Mouse (Mus musculus) MEL (cell line): ENCODE data around the gene Rpl19. TPM values are rescaled to one million over a fixed set of nuclear protein-coding genes. Genes with fewer than 3 reads are reported as not detected.

Experiments used
- DNase-seq: peaks from one replicate; pipeline ENCODE4 v3.0.0; 2011; ENCODE audit warnings: low read depth, low spot score
- H3K27ac ChIP-seq: 2 replicates; pipeline ENCODE4 v1.5.1; 2012; ENCODE audit warnings: low read depth, mild to moderate bottlenecking, control low read depth, low read length, moderate library complexity; ENCODE audit not compliant: control insufficient read depth
- H3K27me3 ChIP-seq, 2 experiments: fragments of 150-350 bp in 1 of 2; sonication (generic) in 1 of 2; 2 replicates each; pipeline ENCODE4 v1.6.1; 2012; ENCODE audit warnings: low read length in 2 of 2, mild to moderate bottlenecking in 2 of 2, improper control_type of control experiment in 1 of 2, moderate library complexity in 1 of 2; ENCODE audit not compliant: insufficient read depth in 2 of 2, control insufficient read depth in 1 of 2
- H3K36me3 ChIP-seq, 2 experiments: 2 replicates each; pipeline ENCODE4 v1.6.1; 2012 to 2014; ENCODE audit warnings: low read length in 2 of 2, improper control_type of control experiment in 1 of 2, inconsistent platforms in 1 of 2, mild to moderate bottlenecking in 1 of 2; ENCODE audit not compliant: insufficient read depth in 2 of 2, control insufficient read depth in 1 of 2
- H3K4me1 ChIP-seq, 2 experiments: fragments of 150-350 bp in 1 of 2; sonication (generic) in 1 of 2; 2 replicates each; pipeline ENCODE4 v1.6.1; 2012; ENCODE audit warnings: low read length in 2 of 2, improper control_type of control experiment in 1 of 2, mild to moderate bottlenecking in 1 of 2; ENCODE audit not compliant: insufficient read depth in 2 of 2, control insufficient read depth in 1 of 2
- H3K4me3 ChIP-seq, 2 experiments: fragments of 150-350 bp in 1 of 2; sonication (generic) in 1 of 2; 2 replicates each; pipeline ENCODE4 v1.5.1; 2012; ENCODE audit warnings: low read depth in 2 of 2, low read length in 2 of 2, mild to moderate bottlenecking in 2 of 2, moderate library complexity in 2 of 2, control low read depth in 1 of 2, improper control_type of control experiment in 1 of 2; ENCODE audit not compliant: control insufficient read depth in 1 of 2, insufficient read depth in 1 of 2
- H3K79me2 ChIP-seq: 2 replicates; pipeline ENCODE4 v1.6.1; 2012; ENCODE audit warnings: mild to moderate bottlenecking, low read length, moderate library complexity; ENCODE audit not compliant: control insufficient read depth, poor library complexity, insufficient read depth
- H3K9ac ChIP-seq: 2 replicates; pipeline ENCODE4 v1.6.1; 2012; ENCODE audit warnings: low read depth, mild to moderate bottlenecking, control low read depth, low read length, moderate library complexity; ENCODE audit not compliant: control insufficient read depth, poor library complexity, severe bottlenecking
- H3K9me3 ChIP-seq: fragments of 150-350 bp; sonication (generic); replicated peaks from 2 replicates; pipeline ENCODE4 v1.6.1; 2012; ENCODE audit warnings: mild to moderate bottlenecking, low read length, improper control_type of control experiment, moderate library complexity; ENCODE audit not compliant: insufficient read depth
- E2F4 ChIP-seq: IDR thresholded peaks from 2 replicates; pipeline ENCODE4 v1.6.1; 2011; ENCODE audit warnings: low read depth, low read length, improper control_type of control experiment, borderline replicate concordance
- ELF1 ChIP-seq: IDR thresholded peaks from 2 replicates; pipeline ENCODE4 v1.6.1; 2014; ENCODE audit warnings: low read depth, mild to moderate bottlenecking, inconsistent platforms, low read length, improper control_type of control experiment, moderate library complexity
- ETS1 ChIP-seq: IDR thresholded peaks from 2 replicates; pipeline ENCODE4 v1.6.1; 2012; ENCODE audit warnings: low read depth, mild to moderate bottlenecking, inconsistent platforms, low read length, improper control_type of control experiment, moderate library complexity
- GATA1 ChIP-seq: IDR thresholded peaks from 2 replicates; pipeline ENCODE4 v1.6.1; 2011; ENCODE audit warnings: low read depth, low read length, improper control_type of control experiment
- KAT2A ChIP-seq: conservative IDR thresholded peaks from 2 replicates; pipeline ENCODE4 v1.6.1; 2012; ENCODE audit warnings: low read depth, low read length, improper control_type of control experiment, inconsistent platforms
- MAFK ChIP-seq: IDR thresholded peaks from 2 replicates; pipeline ENCODE4 v1.6.1; 2011; ENCODE audit warnings: low read depth, mild to moderate bottlenecking, low read length, improper control_type of control experiment, borderline replicate concordance
- MAX ChIP-seq: IDR thresholded peaks from 2 replicates; pipeline ENCODE4 v1.6.1; 2011; ENCODE audit warnings: low read length, improper control_type of control experiment
- MEF2A ChIP-seq: IDR thresholded peaks from 2 replicates; pipeline ENCODE4 v1.6.1; 2014; ENCODE audit warnings: low read depth, mild to moderate bottlenecking, inconsistent platforms, low read length, improper control_type of control experiment; ENCODE audit not compliant: poor library complexity, insufficient replicate concordance, severe bottlenecking; ENCODE audit errors: extremely low read depth
- MXI1 ChIP-seq: IDR thresholded peaks from 2 replicates; pipeline ENCODE4 v1.6.1; 2011; ENCODE audit warnings: mild to moderate bottlenecking, low read depth, low read length, improper control_type of control experiment
- MYC ChIP-seq: IDR thresholded peaks from 2 replicates; pipeline ENCODE4 v1.6.1; 2011; ENCODE audit warnings: low read depth, mild to moderate bottlenecking, low read length, improper control_type of control experiment, moderate library complexity
- NRF1 ChIP-seq: IDR thresholded peaks from 2 replicates; pipeline ENCODE4 v1.6.1; 2014; ENCODE audit warnings: low read depth, mild to moderate bottlenecking, inconsistent platforms, low read length, improper control_type of control experiment, moderate library complexity; ENCODE audit not compliant: poor library complexity, insufficient read depth, severe bottlenecking
- RAD21 ChIP-seq: IDR thresholded peaks from 2 replicates; pipeline ENCODE4 v1.6.1; 2011; ENCODE audit warnings: mild to moderate bottlenecking, low read depth, low read length, improper control_type of control experiment
- SMC3 ChIP-seq: IDR thresholded peaks from 2 replicates; pipeline ENCODE4 v1.6.1; 2011; ENCODE audit warnings: low read depth, low read length, improper control_type of control experiment
- TAL1 ChIP-seq: IDR thresholded peaks from 2 replicates; pipeline ENCODE4 v1.6.1; 2012; ENCODE audit warnings: mild to moderate bottlenecking, inconsistent platforms, low read length, moderate library complexity, mixed read lengths
- TCF12 ChIP-seq: IDR thresholded peaks from 2 replicates; pipeline ENCODE4 v1.6.1; 2014; ENCODE audit warnings: low read depth, mild to moderate bottlenecking, inconsistent platforms, low read length, improper control_type of control experiment, moderate library complexity
- UBTF ChIP-seq: IDR thresholded peaks from 2 replicates; pipeline ENCODE4 v1.6.1; 2012; ENCODE audit warnings: low read depth, mild to moderate bottlenecking, inconsistent platforms, low read length, improper control_type of control experiment, moderate library complexity, borderline replicate concordance; ENCODE audit not compliant: insufficient read depth
- USF2 ChIP-seq, 2 experiments: IDR thresholded peaks; 2 replicates each; pipeline ENCODE4 v1.6.1; 2011 to 2012; ENCODE audit warnings: improper control_type of control experiment in 2 of 2, low read length in 2 of 2, borderline replicate concordance in 1 of 2, inconsistent platforms in 1 of 2, low read depth in 1 of 2, mild to moderate bottlenecking in 1 of 2; ENCODE audit not compliant: insufficient read depth in 1 of 2
- ZKSCAN1 ChIP-seq: IDR thresholded peaks from 2 replicates; pipeline ENCODE4 v1.6.1; 2012; ENCODE audit warnings: low read depth, mild to moderate bottlenecking, inconsistent platforms, low read length, improper control_type of control experiment, moderate library complexity
- ZMIZ1 ChIP-seq: IDR thresholded peaks from 2 replicates; pipeline ENCODE4 v1.6.1; 2012; ENCODE audit warnings: low read depth, mild to moderate bottlenecking, inconsistent platforms, low read length, improper control_type of control experiment, moderate library complexity
- polyA plus RNA-seq, 2 experiments: library from polyadenylated mRNA; stranded (reverse) in 1 of 2; unstranded in 1 of 2; fragments of >175 nt in 1 of 2; fragments of >200 nt in 1 of 2; gene quantifications; 2 replicates each; pipeline versions ENCODE4 v1.2.1 to v1.2.4; 2012; ENCODE audit warnings: low replicate concordance in 2 of 2, low read depth in 1 of 2; ENCODE audit not compliant: insufficient read length in 2 of 2, insufficient read depth in 1 of 2, missing spikeins in 1 of 2
- total RNA-seq: library from RNA; depleted of rRNA; stranded (reverse); fragments of 300-350 nt; gene quantifications from 2 replicates; pipeline ENCODE4 v1.2.3, GENCODE M21; 2012

Gene Rpl19
- total and polyA plus RNA-seq, 3 experiments = 210 to 4,715 (median 2,650) TPM

- H3K4me1 ChIP-seq = peaks cover 0 to 6% of the 10 kb centered on the region in 2 experiments; a peak in 2 of 4 replicates
- no peak overlapping the region for H3K4me3 ChIP-seq
- no peaks in the 10 kb centered on the region for H3K27me3 ChIP-seq
Observed at GRCm38 (mm10) chr11:98016824-98017223, 9.7 kb upstream of the Rpl19 start.

DNA sequence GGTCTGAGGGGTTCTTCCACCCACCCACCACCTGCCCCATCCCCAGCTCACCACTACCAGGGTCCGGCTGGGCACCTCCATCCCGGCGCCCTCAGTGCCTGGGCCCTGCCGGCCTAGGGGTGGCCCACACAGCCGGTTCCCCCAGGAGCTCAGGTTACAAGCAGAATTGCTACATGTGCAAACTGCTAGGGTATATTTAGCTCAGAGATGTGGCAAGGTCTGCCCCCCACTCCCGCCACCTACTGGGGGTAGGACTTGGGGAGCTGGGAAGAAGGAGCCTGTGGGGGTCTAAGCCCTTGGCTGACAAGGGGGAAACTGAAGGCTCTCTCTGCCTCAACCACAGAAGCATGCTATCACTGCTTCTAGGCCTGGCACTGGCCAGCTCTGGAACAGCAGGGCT, 8.3 kb upstream of the Rpl19 start:
- H3K9me3 ChIP-seq = no peaks in the 10 kb centered on the region
- H3K27me3 ChIP-seq = no peaks in the 10 kb centered on the region
- H3K36me3 ChIP-seq = peaks cover 0 to under 1% of the 10 kb centered on the region in 2 experiments; a peak in 1 of 4 replicates
- DNase-seq = no peak
- TF ChIP-seq UBTF = no peak
- TF ChIP-seq ETS1 = no peak
- TF ChIP-seq MYC = no peak
- no peak for TF ChIP-seq MXI1
- TF ChIP-seq MAFK = no peak
- TF ChIP-seq TAL1 = no peak
- no peak for TF ChIP-seq RAD21
- no peak for TF ChIP-seq MEF2A
- no peak for TF ChIP-seq ZMIZ1
- no peak for TF ChIP-seq E2F4
- no peak for TF ChIP-seq ELF1
- no peak for TF ChIP-seq SMC3
- peaks cover under 1 to 6% of the 10 kb centered on the region in 2 experiments; a peak in 3 of 4 replicates for H3K4me1 ChIP-seq
- no peak overlapping the region for H3K27ac ChIP-seq
- peaks cover 4% of the 10 kb centered on the region; the same call in 1 of the 2 replicates for H3K79me2 ChIP-seq
- no peak overlapping the region for H3K9ac ChIP-seq
- H3K4me3 ChIP-seq = no peak overlapping the region

More at GRCm38 (mm10) chr11:98016824-98017223, 9.7 kb upstream of the Rpl19 start:
- H3K79me2 ChIP-seq = no peaks in the 10 kb centered on the region
- no peak overlapping the region for H3K27ac ChIP-seq
- no peaks in the 10 kb centered on the region for H3K36me3 ChIP-seq
- no peaks in the 10 kb centered on the region for H3K9me3 ChIP-seq
- TF ChIP-seq ELF1 (no peak), ZKSCAN1 (no peak), KAT2A (no peak), GATA1 (no peak), TCF12 (no peak), MAX (no peak), UBTF (no peak), NRF1 (no peak), MEF2A (no peak), USF2 (IDR thresholded peaks at IDR 0.05; ENCODE audit: borderline replicate concordance in 1 of 2, insufficient read depth in 1 of 2, low read depth in 1 of 2, low read length in 2 of 2) (no peak)
- DNase-seq = no peak
- no peak overlapping the region for H3K9ac ChIP-seq
